Mouse (Mus musculus) hindbrain, embryonic 15.5 days (tissue): ENCODE measurements around the gene Slc25a19. TPM values are rescaled to one million over a fixed set of nuclear protein-coding genes. Genes with fewer than 3 reads are reported as not detected.

Experiments used
- ATAC-seq: fragments of 200-750 bp; cut with Nextera tagmentation; 2 replicates; pipeline ENCODE4 v1.8.0; 2017; ENCODE audit warnings: low read depth, moderate number of reproducible peaks, moderate TSS enrichment; ENCODE audit not compliant: low FRiP score
- H3K27ac ChIP-seq: fragments of 300-500 bp; sonication (generic); replicated peaks from 2 replicates; pipeline ENCODE4 v1.5.1; 2015; ENCODE audit warnings: mild to moderate bottlenecking, inconsistent platforms
- H3K27me3 ChIP-seq: fragments of 300-500 bp; sonication (generic); 2 replicates; pipeline ENCODE4 v1.6.1; 2015; ENCODE audit warnings: control low read depth, inconsistent platforms
- H3K36me3 ChIP-seq: fragments of 300-500 bp; sonication (generic); 2 replicates; pipeline ENCODE4 v1.6.1; 2015; ENCODE audit warnings: control low read depth, inconsistent platforms
- H3K4me1 ChIP-seq: fragments of 300-500 bp; sonication (generic); replicated peaks from 2 replicates; pipeline ENCODE4 v1.6.1; 2015; ENCODE audit warnings: control low read depth, inconsistent platforms
- H3K4me2 ChIP-seq: fragments of 300-500 bp; sonication (generic); 2 replicates; pipeline ENCODE4 v1.6.1; 2015; ENCODE audit warnings: moderate library complexity, mild to moderate bottlenecking, inconsistent platforms
- H3K4me3 ChIP-seq: fragments of 300-500 bp; sonication (generic); 2 replicates; pipeline ENCODE4 v1.5.1; 2015; ENCODE audit warnings: mild to moderate bottlenecking, inconsistent platforms
- H3K9ac ChIP-seq: fragments of 300-500 bp; sonication (generic); 2 replicates; pipeline ENCODE4 v1.6.1; 2015; ENCODE audit warnings: inconsistent platforms
- H3K9me3 ChIP-seq: fragments of 300-500 bp; sonication (generic); 2 replicates; pipeline ENCODE4 v1.6.1; 2016; ENCODE audit warnings: control low read depth, inconsistent platforms
- WGBS: fragments of 180-500 bp; shearing (Covaris S2); methylation state at CpG from one replicate; pipeline ENCODE4 v1.1.7; 2015; 5-methylcytosine and 5-hydroxymethylcytosine counted together
- polyA plus RNA-seq: library from polyadenylated mRNA; unstranded; fragments of >200 nt; fragmentation: Nextera tagmentation; extraction: Ambion mirVana; gene quantifications from 2 replicates; pipeline ENCODE4 v1.2.1, GENCODE M21; 2015

Slc25a19 gene
- polyA plus RNA-seq, result 43.6 and 47.1 TPM in 2 replicates

DNA sequence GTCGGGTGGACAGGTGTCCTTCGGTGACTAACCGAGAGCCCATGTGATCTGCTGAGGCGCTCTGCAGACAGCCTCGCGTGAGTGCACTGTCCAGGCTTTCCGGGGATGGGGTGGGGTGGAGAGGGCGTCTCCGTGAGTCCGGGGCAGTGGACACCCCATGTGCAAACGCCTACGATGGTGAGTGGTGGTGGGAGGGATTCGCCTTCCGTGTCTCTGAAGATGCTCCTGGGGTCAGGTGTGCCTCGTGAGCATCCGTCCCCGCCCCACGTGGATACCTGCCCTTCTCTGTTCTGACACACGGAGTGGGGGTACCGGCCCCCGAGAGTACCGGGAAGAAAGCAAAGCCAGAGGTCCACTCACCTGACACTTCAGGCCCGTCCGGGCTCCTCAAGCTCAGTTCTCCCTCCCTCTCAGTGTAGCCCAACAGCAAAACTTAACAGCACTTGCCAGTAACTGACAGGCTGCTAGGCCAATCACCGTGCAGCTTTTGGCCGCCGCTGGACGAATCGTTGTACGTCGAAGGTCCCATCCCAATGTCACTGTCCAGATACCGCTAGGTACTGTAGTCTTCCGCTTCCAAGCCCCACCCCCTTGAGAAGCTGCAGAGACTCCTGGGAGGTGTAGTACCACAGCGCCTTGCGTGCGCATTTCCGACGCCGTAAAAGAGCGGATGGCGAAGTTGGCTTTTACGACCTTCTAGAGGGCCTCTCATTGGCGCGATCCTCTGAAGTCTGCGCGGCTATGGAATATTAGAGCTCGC is at the start of gene Slc25a19:
Gene Slc25a19, minus strand, starts transcription at position 591 of the 760 bp plus-strand sequence.
- Histone ChIP-seq H3K4me1 (peaks cover 23% of the 10 kb centered on the region), H3K36me3 (peaks cover 3% of the 10 kb centered on the region; the same call in 1 of the 2 replicates), H3K4me3 (peak within 1 kb of the TSS; percentile 72), H3K27ac (peak within 1 kb of the TSS; percentile 23; the same call in 1 of the 2 replicates), H3K9ac (peak within 1 kb of the TSS; percentile 64), H3K4me2 (peak within 1 kb of the TSS; percentile 70), H3K9me3 (no peaks in the 10 kb centered on the region), H3K27me3 (no peaks in the 10 kb centered on the region)
- peak; percentile 99 for ATAC-seq
- whole genome bisulfite sequencing, result under 1% methylated on average over 47 of the region's 47 CpGs

GRCm38 (mm10) chr11:115677511-115677910 is 49.4 kb upstream of the Slc25a19 start:
- Histone ChIP-seq H3K9ac (no peak overlapping the region), H3K36me3 (peaks cover 6% of the 10 kb centered on the region), H3K4me2 (no peak overlapping the region), H3K27ac (no peak overlapping the region), H3K4me3 (no peak overlapping the region), H3K4me1 (peaks cover 6% of the 10 kb centered on the region), H3K27me3 (no peaks in the 10 kb centered on the region), H3K9me3 (no peaks in the 10 kb centered on the region)
- no peak for ATAC-seq
- WGBS, result 97% methylated on average over 3 of the region's 3 CpGs

GRCm38 (mm10) chr11:115676738-115677137 is 48.6 kb upstream of the Slc25a19 start:
- Histone ChIP-seq H3K9ac (no peak overlapping the region), H3K4me1 (peaks cover 6% of the 10 kb centered on the region), H3K9me3 (no peaks in the 10 kb centered on the region), H3K27me3 (no peaks in the 10 kb centered on the region), H3K4me2 (no peak overlapping the region), H3K36me3 (peaks cover 6% of the 10 kb centered on the region), H3K27ac (no peak overlapping the region), H3K4me3 (no peak overlapping the region)
- 92% methylated on average over 8 of the region's 8 CpGs for WGBS
- ATAC-seq, result no peak

GRCm38 (mm10) chr11:115674235-115674865 is 46.3 kb upstream of the Slc25a19 start:
- H3K27ac ChIP-seq, result no peak overlapping the region
- H3K36me3 ChIP-seq, result peaks cover 6% of the 10 kb centered on the region
- 62% methylated on average over 9 of the region's 9 CpGs for WGBS

DNA sequence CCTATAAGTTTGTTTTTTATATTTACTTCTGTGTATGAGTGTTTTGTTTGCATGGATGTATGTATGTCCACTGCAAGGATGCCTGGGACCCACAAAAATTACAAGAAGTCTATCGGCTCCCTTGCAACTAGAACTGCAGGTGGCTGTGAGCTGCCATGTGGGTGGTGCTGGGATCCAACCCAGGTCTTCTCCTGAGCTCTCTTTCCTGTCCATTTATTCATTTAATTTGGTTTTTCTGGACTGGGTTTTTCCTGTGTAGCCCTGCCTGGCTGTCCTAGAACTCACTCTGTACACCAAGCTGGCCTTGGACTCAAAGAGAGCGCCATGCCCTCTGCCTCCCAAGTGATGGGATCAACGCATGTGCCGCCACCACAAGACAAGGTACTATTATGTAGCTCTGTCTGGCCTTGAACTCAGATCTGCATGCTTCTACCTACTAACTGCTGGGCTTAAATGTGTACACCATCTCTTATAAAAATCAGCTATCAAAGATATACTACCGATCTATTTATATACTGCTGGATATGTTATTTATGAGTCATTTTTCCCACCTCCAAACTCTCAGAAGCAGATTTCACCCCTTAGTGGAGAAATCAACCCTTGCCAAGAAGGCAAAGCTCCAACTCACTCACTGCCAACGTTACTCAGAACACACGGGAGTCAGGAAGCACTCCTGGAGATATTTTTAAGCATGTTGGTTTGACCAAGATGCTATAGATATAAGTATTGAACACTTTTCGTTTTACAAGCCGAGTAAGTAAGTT is 45.6 kb upstream of the Slc25a19 start:
- no peak overlapping the region for H3K4me3 ChIP-seq
- peaks cover 4% of the 10 kb centered on the region for H3K36me3 ChIP-seq
- no peaks in the 10 kb centered on the region for H3K9me3 ChIP-seq
- no peak overlapping the region for H3K27ac ChIP-seq
- no peak overlapping the region for H3K4me2 ChIP-seq
- WGBS, result 86% methylated on average over 9 of the region's 9 CpGs
- no peak for ATAC-seq
- H3K27me3 ChIP-seq, result no peaks in the 10 kb centered on the region
- no peak overlapping the region for H3K9ac ChIP-seq
- peaks cover 14% of the 10 kb centered on the region for H3K4me1 ChIP-seq

More at GRCm38 (mm10) chr11:115674235-115674865, 46.3 kb upstream of the Slc25a19 start:
- H3K4me2 ChIP-seq, result no peak overlapping the region
- no peak for ATAC-seq
- no peaks in the 10 kb centered on the region for H3K27me3 ChIP-seq
- H3K4me3 ChIP-seq, result no peak overlapping the region
- no peak overlapping the region for H3K9ac ChIP-seq
- no peaks in the 10 kb centered on the region for H3K9me3 ChIP-seq
- peaks cover 14% of the 10 kb centered on the region for H3K4me1 ChIP-seq

GRCm38 (mm10) chr11:115672226-115672987 is 44.3 kb upstream of the Slc25a19 start:
- H3K4me1 ChIP-seq, result peaks cover 17% of the 10 kb centered on the region
- no peak overlapping the region for H3K4me3 ChIP-seq
- ATAC-seq, result no peak
- H3K36me3 ChIP-seq, result no peaks in the 10 kb centered on the region
- H3K9me3 ChIP-seq, result no peaks in the 10 kb centered on the region
- WGBS, result 81% methylated on average over 7 of the region's 7 CpGs
- H3K4me2 ChIP-seq, result no peak overlapping the region
- no peaks in the 10 kb centered on the region for H3K27me3 ChIP-seq
- no peak overlapping the region for H3K9ac ChIP-seq
- H3K27ac ChIP-seq, result no peak overlapping the region

DNA sequence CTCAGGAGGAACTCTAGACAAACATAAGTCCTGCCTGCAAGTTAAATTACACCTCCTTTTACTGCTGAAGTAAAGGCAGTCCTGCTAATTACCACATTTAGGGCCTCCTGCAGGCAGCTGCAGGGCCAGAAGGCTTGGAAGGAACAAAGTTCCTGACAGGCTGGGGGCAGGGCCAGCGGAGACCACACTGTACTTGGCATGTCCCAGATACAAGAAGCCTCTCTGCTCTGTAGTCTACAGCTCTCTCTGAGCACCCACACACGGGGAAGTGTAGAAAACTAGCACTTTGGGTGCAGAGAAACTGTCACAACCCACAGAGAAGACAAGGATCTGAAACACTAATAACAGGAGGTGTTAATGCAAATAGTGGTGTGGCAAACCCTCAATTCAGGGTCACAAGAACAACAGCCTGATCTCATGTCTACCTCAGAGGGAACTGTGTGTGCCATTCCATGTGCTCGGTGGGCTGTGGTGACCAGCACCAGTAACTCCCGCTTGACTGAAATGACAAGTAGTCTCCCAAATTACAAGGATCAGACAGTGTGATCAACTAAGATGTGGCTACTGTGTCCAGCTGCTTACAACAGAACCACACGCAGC is 42.5 kb upstream of the Slc25a19 start:
- ATAC-seq, result no peak
- Histone ChIP-seq H3K4me1 (peaks cover 17% of the 10 kb centered on the region), H3K9me3 (no peaks in the 10 kb centered on the region), H3K4me2 (no peak overlapping the region), H3K27me3 (no peaks in the 10 kb centered on the region), H3K36me3 (no peaks in the 10 kb centered on the region), H3K4me3 (no peak overlapping the region), H3K9ac (no peak overlapping the region), H3K27ac (no peak overlapping the region)
- WGBS, result 42% methylated on average over 5 of the region's 5 CpGs

GRCm38 (mm10) chr11:115663676-115664335 is 35.7 kb upstream of the Slc25a19 start:
- Histone ChIP-seq H3K9ac (no peak overlapping the region), H3K4me3 (no peak overlapping the region), H3K9me3 (no peaks in the 10 kb centered on the region), H3K27me3 (no peaks in the 10 kb centered on the region), H3K27ac (no peak overlapping the region), H3K4me2 (no peak overlapping the region), H3K36me3 (no peaks in the 10 kb centered on the region), H3K4me1 (0 out of 2 replicates have a peak, but pooled peaks cover 3% of the 10 kb centered on the region)
- WGBS, result 66% methylated on average over 4 of the region's 4 CpGs
- no peak for ATAC-seq

DNA sequence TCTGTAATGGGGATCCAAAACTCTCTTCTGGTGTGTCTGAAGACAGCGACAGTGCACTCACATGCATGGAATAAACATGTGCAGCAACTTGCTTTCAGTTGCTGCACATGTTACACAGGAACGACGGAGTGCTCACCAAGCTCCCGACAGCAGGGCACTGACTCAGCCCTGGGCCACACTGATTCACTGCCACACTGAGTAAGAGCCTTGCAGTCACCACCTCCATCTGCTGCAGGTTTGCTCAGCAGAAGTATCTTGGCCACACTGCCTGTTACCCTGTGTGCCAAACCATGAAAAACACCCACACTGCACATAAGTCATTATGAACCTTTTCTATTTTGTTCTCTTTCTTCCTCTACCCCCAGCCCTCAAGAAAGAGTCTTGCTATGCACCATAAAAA is 32.3 kb upstream of the Slc25a19 start:
- Histone ChIP-seq H3K9ac (no peak overlapping the region), H3K27me3 (no peaks in the 10 kb centered on the region), H3K4me1 (no peaks in the 10 kb centered on the region), H3K4me2 (no peak overlapping the region), H3K36me3 (no peaks in the 10 kb centered on the region), H3K9me3 (no peaks in the 10 kb centered on the region), H3K4me3 (no peak overlapping the region), H3K27ac (no peak overlapping the region)
- ATAC-seq, result no peak
- WGBS, result 98% methylated on average over 4 of the region's 4 CpGs

DNA sequence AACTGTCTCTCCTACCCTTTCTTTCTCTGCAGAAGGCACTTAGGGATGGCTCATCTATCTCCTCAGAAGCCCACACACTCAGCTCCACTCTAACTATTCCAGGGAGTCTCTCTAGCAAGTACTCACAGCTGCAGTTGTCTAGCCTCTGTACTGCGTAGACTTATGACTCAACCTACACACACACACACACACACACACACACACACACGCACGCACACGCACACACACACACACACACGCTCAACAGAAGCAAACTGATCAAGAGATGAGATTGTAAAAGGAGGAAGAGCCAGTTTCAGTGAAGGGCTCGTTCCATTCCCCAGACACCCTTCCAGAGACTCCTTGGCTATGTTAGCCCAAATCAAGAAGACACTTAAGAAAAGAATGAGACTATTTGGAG is 30.4 kb upstream of the Slc25a19 start:
- H3K9ac ChIP-seq, result no peak overlapping the region
- H3K4me2 ChIP-seq, result no peak overlapping the region
- WGBS, result 95% methylated on average over 6 of the region's 6 CpGs
- no peak overlapping the region for H3K27ac ChIP-seq
- H3K4me1 ChIP-seq, result no peaks in the 10 kb centered on the region
- no peak overlapping the region for H3K4me3 ChIP-seq
- H3K36me3 ChIP-seq, result 0 out of 2 replicates have a peak, but pooled peaks cover 8% of the 10 kb centered on the region
- no peak for ATAC-seq
- H3K27me3 ChIP-seq, result no peaks in the 10 kb centered on the region
- H3K9me3 ChIP-seq, result no peaks in the 10 kb centered on the region

GRCm38 (mm10) chr11:115654128-115654527 is 26.0 kb upstream of the Slc25a19 start:
- no peak overlapping the region for H3K27ac ChIP-seq
- no peaks in the 10 kb centered on the region for H3K9me3 ChIP-seq
- no peak overlapping the region for H3K4me2 ChIP-seq
- H3K4me1 ChIP-seq, result no peaks in the 10 kb centered on the region
- H3K36me3 ChIP-seq, result 0 out of 2 replicates have a peak, but pooled peaks cover 11% of the 10 kb centered on the region
- no peaks in the 10 kb centered on the region for H3K27me3 ChIP-seq
- 77% methylated on average over 2 of the region's 2 CpGs for WGBS
- H3K4me3 ChIP-seq, result no peak overlapping the region
- no peak overlapping the region for H3K9ac ChIP-seq
- ATAC-seq, result no peak
